Mouse (Mus musculus) mouse trophoblast stem cell (cell line): ENCODE data around the gene Npb.

Source experiments
- in situ Hi-C, 2 experiments: fragments of 300-500 bp; cut with MseI, MboI; formaldehyde crosslinking; loops; 2 replicates in 1 of 2; 3 replicates in 1 of 2; pipeline ENCODE4 v1.15.1; 2025

The Npb gene

GRCm38 (mm10) chr11:120608241-120609034, at the start of gene Npb:
Npb (plus strand) TSS chr11:120608477.
- in situ Hi-C loops, result no loop called here

GRCm38 (mm10) chr11:120558843-120559242, 49.4 kb upstream of the Npb start:
- in situ Hi-C loops, result loop anchor here in 1 of 2 experiments (5.0 kb wide), 1 partner anchor 37 kb away; no protein-coding TSS in a partner anchor

GRCm38 (mm10) chr11:120560952-120561728, 47.1 kb upstream of the Npb start:
- in situ Hi-C loops, result no loop called here

- in situ Hi-C loops, result no loop called here
Measured at GRCm38 (mm10) chr11:120562949-120563348, 45.3 kb upstream of the Npb start.

GRCm38 (mm10) chr11:120565114-120565513, 43.2 kb upstream of the Npb start:
- in situ Hi-C loops, result no loop called here

GRCm38 (mm10) chr11:120568324-120568723, 40.0 kb upstream of the Npb start:
- in situ Hi-C loops, result no loop called here

GRCm38 (mm10) chr11:120571122-120571521, 37.2 kb upstream of the Npb start:
- in situ Hi-C loops, result no loop called here

- in situ Hi-C loops, result no loop called here
Measured at GRCm38 (mm10) chr11:120571754-120572416, 36.4 kb upstream of the Npb start.

- in situ Hi-C loops, result no loop called here
Measured at GRCm38 (mm10) chr11:120572417-120572751, 35.9 kb upstream of the Npb start.

GRCm38 (mm10) chr11:120572752-120573584, 35.3 kb upstream of the Npb start, which contains the start of gene P4hb:
P4hb (minus strand) TSS chr11:120573253.
- in situ Hi-C loops, result no loop called here

GRCm38 (mm10) chr11:120573585-120574277, 34.5 kb upstream of the Npb start:
- in situ Hi-C loops, result no loop called here

GRCm38 (mm10) chr11:120574278-120574600, 34.0 kb upstream of the Npb start:
- in situ Hi-C loops, result no loop called here

- in situ Hi-C loops, result no loop called here
Measured at GRCm38 (mm10) chr11:120575046-120575445, 33.2 kb upstream of the Npb start.

- in situ Hi-C loops, result no loop called here
Measured at GRCm38 (mm10) chr11:120575940-120576339, 32.3 kb upstream of the Npb start.

- in situ Hi-C loops, result no loop called here
Measured at GRCm38 (mm10) chr11:120576365-120576981, 31.8 kb upstream of the Npb start.

GRCm38 (mm10) chr11:120577211-120578023, 30.9 kb upstream of the Npb start:
- in situ Hi-C loops, result no loop called here

- in situ Hi-C loops, result no loop called here
Measured at GRCm38 (mm10) chr11:120578024-120578693, 30.1 kb upstream of the Npb start.

GRCm38 (mm10) chr11:120578694-120579243, 29.5 kb upstream of the Npb start:
- in situ Hi-C loops, result no loop called here
